Mouse (Mus musculus) left cerebral cortex, adult 11 months (tissue): ENCODE results near the gene Serpinb9f.
"Not testable (repeated sequence)": the region's sequence is repeated elsewhere in the genome, so short reads cannot be mapped to it uniquely, and the experiment has no call there.

ENCODE experiments used
- DNase-seq: peaks from one replicate; pipeline ENCODE4 v3.0.0; 2022; ENCODE audit warnings: low spot score

Serpinb9f gene

DNA sequence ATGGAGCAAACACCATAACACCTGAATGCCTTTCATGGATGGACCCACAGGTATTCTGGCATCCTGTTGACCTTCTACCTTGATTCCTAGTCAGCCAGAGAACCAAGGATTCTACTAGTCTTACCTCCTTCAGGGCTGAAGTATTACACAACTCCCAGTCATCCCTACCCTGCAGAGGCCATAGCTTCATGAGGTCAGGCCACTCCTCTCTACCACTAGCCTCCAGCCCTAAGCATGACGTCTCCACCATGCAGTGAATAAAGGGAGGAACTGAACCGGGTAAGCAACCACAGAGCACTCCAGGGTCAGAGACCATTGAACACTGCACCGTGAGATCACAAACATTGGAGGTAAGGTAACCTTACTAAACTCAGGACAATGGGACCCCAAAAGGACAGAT lies at the start of gene Serpinb9f:
Serpinb9f (plus strand) TSS at position 301 of the 400 bp plus-strand sequence.
- not testable (repeated sequence) for DNase-seq

DNA sequence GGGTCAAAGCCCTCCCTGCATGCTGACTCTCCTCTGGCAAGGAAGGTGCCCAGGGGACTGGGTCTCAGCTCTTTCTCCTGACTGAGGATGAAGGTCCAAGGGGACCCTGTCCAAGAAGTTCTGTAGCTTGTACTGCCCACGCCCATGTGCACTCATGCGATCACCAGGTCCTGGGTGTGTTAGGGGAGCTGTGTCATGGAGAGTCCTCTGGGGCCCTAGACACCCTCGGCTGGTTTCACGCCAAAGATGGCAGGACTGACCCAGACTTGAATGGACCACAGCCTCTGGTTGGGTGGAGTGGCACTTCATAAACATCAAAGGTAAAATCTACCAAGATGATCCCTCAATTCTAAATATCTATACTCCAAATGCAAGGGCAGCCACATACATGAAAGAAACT lies 15.2 kb upstream of the Serpinb9f start:
- DNase-seq: not testable (repeated sequence)

DNA sequence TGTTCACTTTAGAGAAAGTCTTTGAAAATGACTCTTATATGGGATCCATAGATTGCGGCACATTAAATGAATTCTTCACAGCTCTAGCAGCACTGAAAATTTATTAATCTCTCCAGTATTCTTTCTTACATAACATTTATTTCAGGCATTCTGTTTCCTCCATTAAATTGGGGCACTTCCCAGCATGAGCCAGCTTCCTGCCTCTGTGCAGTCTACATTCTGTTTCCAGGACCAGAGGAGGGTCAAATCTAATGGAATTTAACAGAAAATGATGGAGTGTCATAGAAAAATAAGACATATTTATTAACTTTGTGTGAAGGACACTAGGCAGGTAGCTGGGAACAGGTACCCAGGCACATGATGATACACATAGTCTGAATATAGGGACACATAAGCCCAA lies 32.8 kb downstream of the Serpinb9f start:
- not testable (repeated sequence) for DNase-seq
